Mouse (Mus musculus) hindbrain, embryonic 15.5 days (tissue): ENCODE measurements around the gene Cdkal1. TPM values are rescaled to one million over a fixed set of nuclear protein-coding genes. Genes with fewer than 3 reads are reported as not detected.

Experiments used
- ATAC-seq: fragments of 200-750 bp; cut with Nextera tagmentation; 2 replicates; pipeline ENCODE4 v1.8.0; 2017; ENCODE audit warnings: low read depth, moderate number of reproducible peaks, moderate TSS enrichment; ENCODE audit not compliant: low FRiP score
- H3K27ac ChIP-seq: fragments of 300-500 bp; sonication (generic); replicated peaks from 2 replicates; pipeline ENCODE4 v1.5.1; 2015; ENCODE audit warnings: mild to moderate bottlenecking, inconsistent platforms
- H3K27me3 ChIP-seq: fragments of 300-500 bp; sonication (generic); 2 replicates; pipeline ENCODE4 v1.6.1; 2015; ENCODE audit warnings: control low read depth, inconsistent platforms
- H3K36me3 ChIP-seq: fragments of 300-500 bp; sonication (generic); 2 replicates; pipeline ENCODE4 v1.6.1; 2015; ENCODE audit warnings: control low read depth, inconsistent platforms
- H3K4me1 ChIP-seq: fragments of 300-500 bp; sonication (generic); replicated peaks from 2 replicates; pipeline ENCODE4 v1.6.1; 2015; ENCODE audit warnings: control low read depth, inconsistent platforms
- H3K4me2 ChIP-seq: fragments of 300-500 bp; sonication (generic); 2 replicates; pipeline ENCODE4 v1.6.1; 2015; ENCODE audit warnings: moderate library complexity, mild to moderate bottlenecking, inconsistent platforms
- H3K4me3 ChIP-seq: fragments of 300-500 bp; sonication (generic); 2 replicates; pipeline ENCODE4 v1.5.1; 2015; ENCODE audit warnings: mild to moderate bottlenecking, inconsistent platforms
- H3K9ac ChIP-seq: fragments of 300-500 bp; sonication (generic); 2 replicates; pipeline ENCODE4 v1.6.1; 2015; ENCODE audit warnings: inconsistent platforms
- H3K9me3 ChIP-seq: fragments of 300-500 bp; sonication (generic); 2 replicates; pipeline ENCODE4 v1.6.1; 2016; ENCODE audit warnings: control low read depth, inconsistent platforms
- WGBS: fragments of 180-500 bp; shearing (Covaris S2); methylation state at CpG from one replicate; pipeline ENCODE4 v1.1.7; 2015; 5-methylcytosine and 5-hydroxymethylcytosine counted together
- polyA plus RNA-seq: library from polyadenylated mRNA; unstranded; fragments of >200 nt; fragmentation: Nextera tagmentation; extraction: Ambion mirVana; gene quantifications from 2 replicates; pipeline ENCODE4 v1.2.1, GENCODE M21; 2015

The Cdkal1 gene
- polyA plus RNA-seq, 1 experiment from 2014 or later, result 20.2 TPM

- no peaks in the 10 kb centered on the region for H3K9me3 ChIP-seq
- H3K27me3 ChIP-seq, result no peaks in the 10 kb centered on the region
- 71% methylated on average over 7 of the region's 7 CpGs for WGBS
- no peak overlapping the region for H3K27ac ChIP-seq
- no peaks in the 10 kb centered on the region for H3K36me3 ChIP-seq
- H3K4me2 ChIP-seq, result no peak overlapping the region
- H3K4me3 ChIP-seq, result no peak overlapping the region
- ATAC-seq, result no peak
- no peak overlapping the region for H3K9ac ChIP-seq
- H3K4me1 ChIP-seq, result no peaks in the 10 kb centered on the region
These were observed 164.7 kb downstream of the Cdkal1 start for GRCm38 (mm10) chr13:29690734-29691133.

GRCm38 (mm10) chr13:29688851-29689250, 166.6 kb downstream of the Cdkal1 start:
- H3K4me1 ChIP-seq, result no peaks in the 10 kb centered on the region
- WGBS, result 78% methylated on average over 6 of the region's 6 CpGs
- H3K4me3 ChIP-seq, result no peak overlapping the region

GRCm38 (mm10) chr13:29687872-29688271, 167.6 kb downstream of the Cdkal1 start:
- Histone ChIP-seq H3K27me3 (no peaks in the 10 kb centered on the region), H3K4me2 (no peak overlapping the region), H3K9me3 (no peaks in the 10 kb centered on the region), H3K4me1 (no peaks in the 10 kb centered on the region), H3K36me3 (no peaks in the 10 kb centered on the region), H3K9ac (no peak overlapping the region), H3K27ac (no peak overlapping the region), H3K4me3 (no peak overlapping the region)
- no peak for ATAC-seq
- 94% methylated on average over 7 of the region's 7 CpGs for WGBS

More at GRCm38 (mm10) chr13:29688851-29689250, 166.6 kb downstream of the Cdkal1 start:
- H3K4me2 ChIP-seq, result no peak overlapping the region
- H3K27ac ChIP-seq, result no peak overlapping the region
- H3K36me3 ChIP-seq, result no peaks in the 10 kb centered on the region
- no peak overlapping the region for H3K9ac ChIP-seq
- ATAC-seq, result no peak
- no peaks in the 10 kb centered on the region for H3K9me3 ChIP-seq
- no peaks in the 10 kb centered on the region for H3K27me3 ChIP-seq

GRCm38 (mm10) chr13:29679479-29680186, 175.8 kb downstream of the Cdkal1 start:
- 91% methylated on average over 11 of the region's 11 CpGs for WGBS
- H3K4me2 ChIP-seq, result no peak overlapping the region
- no peaks in the 10 kb centered on the region for H3K36me3 ChIP-seq
- no peak overlapping the region for H3K9ac ChIP-seq
- no peaks in the 10 kb centered on the region for H3K4me1 ChIP-seq
- H3K4me3 ChIP-seq, result no peak overlapping the region
- no peak for ATAC-seq
- H3K27ac ChIP-seq, result no peak overlapping the region
- no peaks in the 10 kb centered on the region for H3K27me3 ChIP-seq
- H3K9me3 ChIP-seq, result no peaks in the 10 kb centered on the region

- no peaks in the 10 kb centered on the region for H3K36me3 ChIP-seq
- WGBS, result 98% methylated on average over 4 of the region's 4 CpGs
- no peaks in the 10 kb centered on the region for H3K4me1 ChIP-seq
- no peak overlapping the region for H3K9ac ChIP-seq
- H3K27ac ChIP-seq, result no peak overlapping the region
- no peak overlapping the region for H3K4me2 ChIP-seq
- no peak overlapping the region for H3K4me3 ChIP-seq
- H3K27me3 ChIP-seq, result no peaks in the 10 kb centered on the region
- no peak for ATAC-seq
- H3K9me3 ChIP-seq, result no peaks in the 10 kb centered on the region
These were observed 177.9 kb downstream of the Cdkal1 start for GRCm38 (mm10) chr13:29677559-29677958.

GRCm38 (mm10) chr13:29670626-29671025, 184.8 kb downstream of the Cdkal1 start:
- Histone ChIP-seq H3K36me3 (no peaks in the 10 kb centered on the region), H3K4me3 (no peak overlapping the region), H3K27me3 (no peaks in the 10 kb centered on the region), H3K9ac (no peak overlapping the region), H3K4me2 (no peak overlapping the region), H3K9me3 (no peaks in the 10 kb centered on the region), H3K4me1 (no peaks in the 10 kb centered on the region), H3K27ac (no peak overlapping the region)
- WGBS, result 81% methylated on average over 3 of the region's 3 CpGs
- ATAC-seq, result no peak

GRCm38 (mm10) chr13:29663908-29664307, 191.6 kb downstream of the Cdkal1 start:
- H3K9me3 ChIP-seq, result no peaks in the 10 kb centered on the region
- H3K4me1 ChIP-seq, result no peaks in the 10 kb centered on the region
- 89% methylated on average over 3 of the region's 3 CpGs for WGBS
- H3K36me3 ChIP-seq, result no peaks in the 10 kb centered on the region
- H3K4me2 ChIP-seq, result no peak overlapping the region
- H3K4me3 ChIP-seq, result no peak overlapping the region
- no peak overlapping the region for H3K27ac ChIP-seq
- H3K27me3 ChIP-seq, result no peaks in the 10 kb centered on the region
- no peak for ATAC-seq
- no peak overlapping the region for H3K9ac ChIP-seq

GRCm38 (mm10) chr13:29655841-29656365, 199.6 kb downstream of the Cdkal1 start:
- Histone ChIP-seq H3K27me3 (no peaks in the 10 kb centered on the region), H3K4me2 (no peak overlapping the region), H3K4me3 (no peak overlapping the region), H3K4me1 (no peaks in the 10 kb centered on the region), H3K36me3 (no peaks in the 10 kb centered on the region), H3K9ac (no peak overlapping the region), H3K27ac (no peak overlapping the region), H3K9me3 (no peaks in the 10 kb centered on the region)
- no peak for ATAC-seq
- WGBS, result 81% methylated on average over 11 of the region's 11 CpGs

- H3K9ac ChIP-seq, result no peak overlapping the region
- no peak for ATAC-seq
- H3K4me2 ChIP-seq, result no peak overlapping the region
- no peaks in the 10 kb centered on the region for H3K9me3 ChIP-seq
- no peaks in the 10 kb centered on the region for H3K36me3 ChIP-seq
- H3K4me1 ChIP-seq, result no peaks in the 10 kb centered on the region
- no peak overlapping the region for H3K27ac ChIP-seq
- no peaks in the 10 kb centered on the region for H3K27me3 ChIP-seq
- no peak overlapping the region for H3K4me3 ChIP-seq
- WGBS, result 74% methylated on average over 4 of the region's 4 CpGs
These were observed 202.1 kb downstream of the Cdkal1 start for GRCm38 (mm10) chr13:29653407-29653806.

- Histone ChIP-seq H3K36me3 (no peaks in the 10 kb centered on the region), H3K9me3 (no peaks in the 10 kb centered on the region), H3K4me1 (no peaks in the 10 kb centered on the region), H3K4me2 (no peak overlapping the region), H3K27ac (no peak overlapping the region), H3K27me3 (no peaks in the 10 kb centered on the region), H3K4me3 (no peak overlapping the region), H3K9ac (no peak overlapping the region)
- no peak for ATAC-seq
- WGBS, result 92% methylated on average over 6 of the region's 6 CpGs
These were observed 202.7 kb downstream of the Cdkal1 start for GRCm38 (mm10) chr13:29652791-29653190.

GRCm38 (mm10) chr13:29650576-29651236, 204.8 kb downstream of the Cdkal1 start:
- H3K4me1 ChIP-seq, result no peaks in the 10 kb centered on the region
- H3K4me2 ChIP-seq, result no peak overlapping the region
- H3K27ac ChIP-seq, result no peak overlapping the region
- ATAC-seq, result no peak
- no peaks in the 10 kb centered on the region for H3K36me3 ChIP-seq
- WGBS, result 83% methylated on average over 6 of the region's 6 CpGs
- H3K4me3 ChIP-seq, result no peak overlapping the region
- no peaks in the 10 kb centered on the region for H3K27me3 ChIP-seq
- no peaks in the 10 kb centered on the region for H3K9me3 ChIP-seq
- H3K9ac ChIP-seq, result no peak overlapping the region

- no peak for ATAC-seq
- no peaks in the 10 kb centered on the region for H3K36me3 ChIP-seq
- no peaks in the 10 kb centered on the region for H3K27me3 ChIP-seq
- H3K9me3 ChIP-seq, result no peaks in the 10 kb centered on the region
- H3K9ac ChIP-seq, result no peak overlapping the region
- H3K4me1 ChIP-seq, result no peaks in the 10 kb centered on the region
- H3K4me3 ChIP-seq, result no peak overlapping the region
- H3K4me2 ChIP-seq, result no peak overlapping the region
- H3K27ac ChIP-seq, result no peak overlapping the region
- WGBS, result 80% methylated on average over 2 of the region's 2 CpGs
These were observed 205.9 kb downstream of the Cdkal1 start for GRCm38 (mm10) chr13:29649593-29649992.
